Mouse (Mus musculus): ENCODE data around the gene Hs2st1. TPM values are rescaled to one million over a fixed set of nuclear protein-coding genes. Genes with fewer than 3 reads are reported as not detected.

The Hs2st1 gene
- polyA plus RNA-seq, 1 experiment from 2014 or later, result 6.6 TPM

- Histone ChIP-seq H3K9ac (ENCODE audit: low read length) (no peak overlapping the region), H3K27me3 (ENCODE audit: control insufficient read depth, insufficient read depth, low read length) (no peaks in the 10 kb centered on the region), H3K4me1 (ENCODE audit: control insufficient read depth, insufficient read depth, low read length) (no peaks in the 10 kb centered on the region), H3K4me3 (ENCODE audit: low read length) (no peak overlapping the region), H3K9me3 (replicated peaks; ENCODE audit: control insufficient read depth, low read length) (no peaks in the 10 kb centered on the region), H3K36me3 (ENCODE audit: control insufficient read depth, insufficient read depth) (no peaks in the 10 kb centered on the region), H3K27ac (ENCODE audit: low read length) (no peak overlapping the region), H3K4me2 (ENCODE audit: low read depth, low read length) (no peak overlapping the region)
- 82% methylated on average over 16 of the region's 16 CpGs for WGBS
- ATAC-seq (replicated peaks; ENCODE audit: extremely low read depth, insufficient read depth, low FRiP score), result no peak
These were observed 56.5 kb downstream of the Hs2st1 start for GRCm38 (mm10) chr3:144513169-144514121.

GRCm38 (mm10) chr3:144510724-144511123 lies 59.3 kb downstream of the Hs2st1 start:
- Histone ChIP-seq H3K36me3 (ENCODE audit: control insufficient read depth, insufficient read depth) (no peaks in the 10 kb centered on the region), H3K9ac (ENCODE audit: low read length) (no peak overlapping the region), H3K27me3 (ENCODE audit: control insufficient read depth, insufficient read depth, low read length) (no peaks in the 10 kb centered on the region), H3K4me2 (ENCODE audit: low read depth, low read length) (no peak overlapping the region), H3K4me1 (ENCODE audit: control insufficient read depth, insufficient read depth, low read length) (peaks cover 11% of the 10 kb centered on the region), H3K9me3 (replicated peaks; ENCODE audit: control insufficient read depth, low read length) (no peaks in the 10 kb centered on the region), H3K4me3 (ENCODE audit: low read length) (no peak overlapping the region), H3K27ac (ENCODE audit: low read length) (no peak overlapping the region)
- WGBS, result 82% methylated on average over 3 of the region's 3 CpGs
- ATAC-seq (replicated peaks; ENCODE audit: extremely low read depth, insufficient read depth, low FRiP score), result no peak

GRCm38 (mm10) chr3:144508342-144508741 lies 61.6 kb downstream of the Hs2st1 start:
- no peak overlapping the region for H3K4me2 ChIP-seq (ENCODE audit: low read depth, low read length)
- no peaks in the 10 kb centered on the region for H3K36me3 ChIP-seq (ENCODE audit: control insufficient read depth, insufficient read depth)
- no peaks in the 10 kb centered on the region for H3K9me3 ChIP-seq (replicated peaks; ENCODE audit: control insufficient read depth, low read length)
- no peaks in the 10 kb centered on the region for H3K27me3 ChIP-seq (ENCODE audit: control insufficient read depth, insufficient read depth, low read length)
- no peak for ATAC-seq (replicated peaks; ENCODE audit: extremely low read depth, insufficient read depth, low FRiP score)
- no peak overlapping the region for H3K27ac ChIP-seq (ENCODE audit: low read length)
- no peak overlapping the region for H3K4me3 ChIP-seq (ENCODE audit: low read length)
- H3K9ac ChIP-seq (ENCODE audit: low read length), result no peak overlapping the region
- 88% methylated on average over 4 of the region's 4 CpGs for WGBS
- peaks cover 13% of the 10 kb centered on the region for H3K4me1 ChIP-seq (ENCODE audit: control insufficient read depth, insufficient read depth, low read length)

- H3K4me2 ChIP-seq (ENCODE audit: low read depth, low read length), result no peak overlapping the region
- no peaks in the 10 kb centered on the region for H3K27me3 ChIP-seq (ENCODE audit: control insufficient read depth, insufficient read depth, low read length)
- no peaks in the 10 kb centered on the region for H3K9me3 ChIP-seq (replicated peaks; ENCODE audit: control insufficient read depth, low read length)
- no peak overlapping the region for H3K9ac ChIP-seq (ENCODE audit: low read length)
- peaks cover 13% of the 10 kb centered on the region for H3K4me1 ChIP-seq (ENCODE audit: control insufficient read depth, insufficient read depth, low read length)
- WGBS, result 49% methylated on average over 5 of the region's 5 CpGs
- no peaks in the 10 kb centered on the region for H3K36me3 ChIP-seq (ENCODE audit: control insufficient read depth, insufficient read depth)
- no peak for ATAC-seq (replicated peaks; ENCODE audit: extremely low read depth, insufficient read depth, low FRiP score)
- no peak overlapping the region for H3K27ac ChIP-seq (ENCODE audit: low read length)
- H3K4me3 ChIP-seq (ENCODE audit: low read length), result no peak overlapping the region
These were observed 62.1 kb downstream of the Hs2st1 start for GRCm38 (mm10) chr3:144507885-144508284.

- Histone ChIP-seq H3K4me1 (ENCODE audit: control insufficient read depth, insufficient read depth, low read length) (peaks cover 13% of the 10 kb centered on the region), H3K9me3 (replicated peaks; ENCODE audit: control insufficient read depth, low read length) (no peaks in the 10 kb centered on the region), H3K27ac (ENCODE audit: low read length) (peak overlapping the region; percentile 37; the same call in 1 of the 2 replicates), H3K36me3 (ENCODE audit: control insufficient read depth, insufficient read depth) (no peaks in the 10 kb centered on the region), H3K4me2 (ENCODE audit: low read depth, low read length) (peak overlapping the region; percentile 36; the same call in 1 of the 2 replicates), H3K9ac (ENCODE audit: low read length) (no peak overlapping the region), H3K4me3 (ENCODE audit: low read length) (no peak overlapping the region), H3K27me3 (ENCODE audit: control insufficient read depth, insufficient read depth, low read length) (no peaks in the 10 kb centered on the region)
- peak; percentile 49; the same call in 1 of the 2 replicates for ATAC-seq (replicated peaks; ENCODE audit: extremely low read depth, insufficient read depth, low FRiP score)
- 8% methylated on average over 3 of the region's 3 CpGs for WGBS
These were observed 63.8 kb downstream of the Hs2st1 start for GRCm38 (mm10) chr3:144506213-144506612.

- no peak overlapping the region for H3K4me3 ChIP-seq (ENCODE audit: low read length)
- no peak overlapping the region for H3K4me2 ChIP-seq (ENCODE audit: low read depth, low read length)
- no peaks in the 10 kb centered on the region for H3K36me3 ChIP-seq (ENCODE audit: control insufficient read depth, insufficient read depth)
- H3K9me3 ChIP-seq (replicated peaks; ENCODE audit: control insufficient read depth, low read length), result no peaks in the 10 kb centered on the region
- H3K9ac ChIP-seq (ENCODE audit: low read length), result no peak overlapping the region
- H3K4me1 ChIP-seq (ENCODE audit: control insufficient read depth, insufficient read depth, low read length), result peaks cover 16% of the 10 kb centered on the region
- WGBS, result 58% methylated on average over 7 of the region's 7 CpGs
- H3K27ac ChIP-seq (ENCODE audit: low read length), result no peak overlapping the region
- no peak for ATAC-seq (replicated peaks; ENCODE audit: extremely low read depth, insufficient read depth, low FRiP score)
- no peaks in the 10 kb centered on the region for H3K27me3 ChIP-seq (ENCODE audit: control insufficient read depth, insufficient read depth, low read length)
These were observed 68.1 kb downstream of the Hs2st1 start for GRCm38 (mm10) chr3:144501930-144502329.

GRCm38 (mm10) chr3:144496762-144497161 lies 73.2 kb downstream of the Hs2st1 start:
- Histone ChIP-seq H3K4me3 (ENCODE audit: low read length) (no peak overlapping the region), H3K9ac (ENCODE audit: low read length) (no peak overlapping the region), H3K27ac (ENCODE audit: low read length) (no peak overlapping the region), H3K4me2 (ENCODE audit: low read depth, low read length) (no peak overlapping the region), H3K9me3 (replicated peaks; ENCODE audit: control insufficient read depth, low read length) (no peaks in the 10 kb centered on the region), H3K27me3 (ENCODE audit: control insufficient read depth, insufficient read depth, low read length) (no peaks in the 10 kb centered on the region), H3K4me1 (ENCODE audit: control insufficient read depth, insufficient read depth, low read length) (peaks cover 3% of the 10 kb centered on the region; the same call in 1 of the 2 replicates), H3K36me3 (ENCODE audit: control insufficient read depth, insufficient read depth) (no peaks in the 10 kb centered on the region)
- ATAC-seq (replicated peaks; ENCODE audit: extremely low read depth, insufficient read depth, low FRiP score), result no peak
- 78% methylated on average over 5 of the region's 5 CpGs for WGBS

- WGBS, result 74% methylated on average over 5 of the region's 5 CpGs
- Histone ChIP-seq H3K4me2 (ENCODE audit: low read depth, low read length) (no peak overlapping the region), H3K9me3 (replicated peaks; ENCODE audit: control insufficient read depth, low read length) (no peaks in the 10 kb centered on the region), H3K4me1 (ENCODE audit: control insufficient read depth, insufficient read depth, low read length) (peaks cover 3% of the 10 kb centered on the region; the same call in 1 of the 2 replicates), H3K9ac (ENCODE audit: low read length) (no peak overlapping the region), H3K4me3 (ENCODE audit: low read length) (no peak overlapping the region), H3K36me3 (ENCODE audit: control insufficient read depth, insufficient read depth) (no peaks in the 10 kb centered on the region), H3K27ac (ENCODE audit: low read length) (no peak overlapping the region), H3K27me3 (ENCODE audit: control insufficient read depth, insufficient read depth, low read length) (no peaks in the 10 kb centered on the region)
- ATAC-seq (replicated peaks; ENCODE audit: extremely low read depth, insufficient read depth, low FRiP score), result no peak
These were observed 75.1 kb downstream of the Hs2st1 start for GRCm38 (mm10) chr3:144494838-144495237.

- no peak for ATAC-seq (replicated peaks; ENCODE audit: extremely low read depth, insufficient read depth, low FRiP score)
- Histone ChIP-seq H3K9ac (ENCODE audit: low read length) (no peak overlapping the region), H3K4me3 (ENCODE audit: low read length) (no peak overlapping the region), H3K27ac (ENCODE audit: low read length) (no peak overlapping the region), H3K4me2 (ENCODE audit: low read depth, low read length) (no peak overlapping the region), H3K9me3 (replicated peaks; ENCODE audit: control insufficient read depth, low read length) (no peaks in the 10 kb centered on the region), H3K36me3 (ENCODE audit: control insufficient read depth, insufficient read depth) (no peaks in the 10 kb centered on the region), H3K4me1 (ENCODE audit: control insufficient read depth, insufficient read depth, low read length) (no peaks in the 10 kb centered on the region), H3K27me3 (ENCODE audit: control insufficient read depth, insufficient read depth, low read length) (no peaks in the 10 kb centered on the region)
- 62% methylated on average over 2 of the region's 2 CpGs for WGBS
These were observed 81.2 kb downstream of the Hs2st1 start for GRCm38 (mm10) chr3:144488787-144489186.
